Mouse (Mus musculus) small intestine, adult 2 months (tissue): ENCODE data around the gene Zfp408.

Experiments used
- CTCF ChIP-seq: fragments of 200-500 bp; IDR thresholded peaks from 2 replicates; pipeline ENCODE4 v1.5.1; 2012; ENCODE audit warnings: low read depth, mild to moderate bottlenecking, control low read depth, inconsistent platforms, low read length, moderate library complexity, mixed read lengths; ENCODE audit not compliant: insufficient replicate concordance, insufficient read length; ENCODE audit errors: extremely low read depth
- POLR2A ChIP-seq: fragments of 200-500 bp; IDR thresholded peaks from 2 replicates; pipeline ENCODE4 v1.6.1; 2012; ENCODE audit warnings: low read depth, mild to moderate bottlenecking, control low read depth, inconsistent platforms, low read length, moderate library complexity

- TF ChIP-seq CTCF, result no peak
- no peak for TF ChIP-seq POLR2A
Measured at GRCm38 (mm10) chr2:91649152-91649551, 439 bp downstream of the Zfp408 start.
